Mouse (Mus musculus) brain, embryonic 14.5 days (tissue): ENCODE measurements around the gene Hist1h2bk.

Experiments used
- CTCF ChIP-seq: fragments of 200-500 bp; IDR thresholded peaks from 2 replicates; pipeline ENCODE4 v1.5.1; 2012; ENCODE audit warnings: inconsistent platforms, mild to moderate bottlenecking, moderate library complexity, borderline replicate concordance; ENCODE audit not compliant: insufficient read depth, insufficient read length; ENCODE audit errors: extremely low read depth
- POLR2A ChIP-seq: fragments of 200-500 bp; IDR thresholded peaks from 2 replicates; pipeline ENCODE4 v1.6.1; 2012; ENCODE audit warnings: mild to moderate bottlenecking, inconsistent platforms, borderline replicate concordance; ENCODE audit not compliant: poor library complexity, insufficient read depth, insufficient read length, severe bottlenecking; ENCODE audit errors: extremely low read depth

GRCm38 (mm10) chr13:22049737-22050440 is 14.2 kb downstream of the Hist1h2bk start:
- no peak for TF ChIP-seq POLR2A
- TF ChIP-seq CTCF, result no peak
